Mouse (Mus musculus) liver, embryonic 15.5 days (tissue): ENCODE data around the gene Dnm3. TPM values are rescaled to one million over a fixed set of nuclear protein-coding genes. Genes with fewer than 3 reads are reported as not detected.

ENCODE experiments used
- ATAC-seq: fragments of 200-750 bp; cut with Nextera tagmentation; 2 replicates; pipeline ENCODE4 v1.8.0; 2017; ENCODE audit warnings: moderate number of reproducible peaks, mild to moderate bottlenecking, moderate library complexity; ENCODE audit not compliant: insufficient read depth
- H3K27ac ChIP-seq: fragments of 300-500 bp; sonication (generic); replicated peaks from 2 replicates; pipeline ENCODE4 v1.5.1; 2015; ENCODE audit warnings: mild to moderate bottlenecking, inconsistent platforms
- H3K27me3 ChIP-seq: fragments of 300-500 bp; sonication (generic); 2 replicates; pipeline ENCODE4 v1.6.1; 2015; ENCODE audit warnings: mild to moderate bottlenecking, inconsistent platforms
- H3K36me3 ChIP-seq: fragments of 300-500 bp; sonication (generic); replicated peaks from 2 replicates; pipeline ENCODE4 v1.6.1; 2015; ENCODE audit warnings: moderate library complexity, mild to moderate bottlenecking, inconsistent platforms
- H3K4me1 ChIP-seq: fragments of 300-500 bp; sonication (generic); replicated peaks from 2 replicates; pipeline ENCODE4 v1.6.1; 2015; ENCODE audit warnings: inconsistent platforms
- H3K4me2 ChIP-seq: fragments of 300-500 bp; sonication (generic); 2 replicates; pipeline ENCODE4 v1.6.1; 2015; ENCODE audit warnings: moderate library complexity, mild to moderate bottlenecking, inconsistent platforms
- H3K4me3 ChIP-seq: fragments of 300-500 bp; sonication (generic); replicated peaks from 2 replicates; pipeline ENCODE4 v1.5.1; 2015; ENCODE audit warnings: mild to moderate bottlenecking, inconsistent platforms
- H3K9ac ChIP-seq: fragments of 300-500 bp; sonication (generic); 2 replicates; pipeline ENCODE4 v1.6.1; 2015; ENCODE audit warnings: moderate library complexity, mild to moderate bottlenecking, inconsistent platforms
- H3K9me3 ChIP-seq: fragments of 300-500 bp; sonication (generic); replicated peaks from 2 replicates; pipeline ENCODE4 v1.6.1; 2016; ENCODE audit warnings: inconsistent platforms
- WGBS: fragments of 180-500 bp; shearing (Covaris S2); methylation state at CpG from one replicate; pipeline ENCODE4 v1.1.7; 2015; ENCODE audit warnings: mixed read lengths; ENCODE audit not compliant: insufficient replicate concordance; 5-methylcytosine and 5-hydroxymethylcytosine counted together
- polyA plus RNA-seq: library from polyadenylated mRNA; unstranded; fragments of >200 nt; fragmentation: Nextera tagmentation; extraction: Ambion mirVana; gene quantifications from 2 replicates; pipeline ENCODE4 v1.2.1, GENCODE M21; 2015

Dnm3 gene
- polyA plus RNA-seq, 1 experiment from 2014 or later: 1.2 TPM

GRCm38 (mm10) chr1:162149730-162150129 lies 328.1 kb downstream of the Dnm3 start:
- H3K27me3 ChIP-seq: no peaks in the 10 kb centered on the region
- H3K9ac ChIP-seq: no peak overlapping the region
- ATAC-seq: no peak
- no peak overlapping the region for H3K4me3 ChIP-seq
- H3K4me1 ChIP-seq: 0 out of 2 replicates have a peak, but pooled peaks cover 3% of the 10 kb centered on the region
- H3K4me2 ChIP-seq: no peak overlapping the region
- H3K9me3 ChIP-seq: no peaks in the 10 kb centered on the region
- WGBS: 56% methylated on average over 3 of the region's 3 CpGs
- H3K36me3 ChIP-seq: no peaks in the 10 kb centered on the region
- no peak overlapping the region for H3K27ac ChIP-seq

DNA sequence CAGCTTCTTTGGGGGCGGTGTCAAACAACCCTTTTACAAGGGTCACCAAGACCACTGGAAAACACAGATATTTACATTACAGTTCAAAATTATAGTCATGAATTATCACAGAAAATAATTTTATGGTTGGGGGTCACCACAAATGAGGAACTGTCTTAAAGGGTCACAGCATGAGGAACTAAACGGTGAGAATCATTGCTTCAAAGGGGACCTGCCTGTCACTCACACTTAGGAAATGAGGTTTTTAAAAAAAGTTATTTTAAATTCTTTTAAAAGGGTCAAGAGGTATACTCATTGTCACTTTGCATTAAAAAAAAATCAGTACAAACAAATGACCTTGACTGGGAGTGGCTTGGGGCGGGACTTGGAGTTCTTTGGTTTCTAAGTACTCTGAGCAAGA lies 330.3 kb downstream of the Dnm3 start:
- Histone ChIP-seq H3K27ac (no peak overlapping the region), H3K4me1 (0 out of 2 replicates have a peak, but pooled peaks cover 3% of the 10 kb centered on the region), H3K4me3 (no peak overlapping the region), H3K27me3 (no peaks in the 10 kb centered on the region), H3K9me3 (no peaks in the 10 kb centered on the region), H3K9ac (no peak overlapping the region), H3K4me2 (no peak overlapping the region), H3K36me3 (no peaks in the 10 kb centered on the region)
- WGBS: 47% methylated on average over 3 of the region's 3 CpGs
- ATAC-seq: no peak

DNA sequence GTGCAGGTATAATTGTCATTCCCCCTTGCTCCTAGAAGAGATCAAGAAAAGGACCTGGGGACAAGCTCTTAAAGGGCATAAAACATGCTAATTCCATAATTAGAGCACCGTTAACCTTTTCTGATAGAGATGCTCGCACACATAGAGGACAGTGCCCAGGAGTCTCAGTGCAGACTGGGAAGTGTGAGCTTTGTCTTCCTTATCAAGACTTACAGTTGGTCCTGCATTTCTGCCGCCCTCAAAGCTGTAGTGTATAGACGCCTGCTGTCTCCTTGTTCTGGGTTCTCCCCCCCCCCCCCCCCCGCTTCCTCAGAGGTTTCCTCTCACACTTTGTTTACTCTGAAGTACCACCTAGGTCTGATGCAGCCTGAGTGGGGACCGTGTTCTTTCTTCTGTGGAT lies 332.1 kb downstream of the Dnm3 start:
- no peaks in the 10 kb centered on the region for H3K36me3 ChIP-seq
- ATAC-seq: peak; percentile 25; the same call in 1 of the 2 replicates
- no peaks in the 10 kb centered on the region for H3K27me3 ChIP-seq
- WGBS: 18% methylated on average over 6 of the region's 6 CpGs
- no peak overlapping the region for H3K9ac ChIP-seq
- H3K4me1 ChIP-seq: 0 out of 2 replicates have a peak, but pooled peaks cover 3% of the 10 kb centered on the region
- H3K4me3 ChIP-seq: no peak overlapping the region
- no peak overlapping the region for H3K27ac ChIP-seq
- no peaks in the 10 kb centered on the region for H3K9me3 ChIP-seq
- no peak overlapping the region for H3K4me2 ChIP-seq

DNA sequence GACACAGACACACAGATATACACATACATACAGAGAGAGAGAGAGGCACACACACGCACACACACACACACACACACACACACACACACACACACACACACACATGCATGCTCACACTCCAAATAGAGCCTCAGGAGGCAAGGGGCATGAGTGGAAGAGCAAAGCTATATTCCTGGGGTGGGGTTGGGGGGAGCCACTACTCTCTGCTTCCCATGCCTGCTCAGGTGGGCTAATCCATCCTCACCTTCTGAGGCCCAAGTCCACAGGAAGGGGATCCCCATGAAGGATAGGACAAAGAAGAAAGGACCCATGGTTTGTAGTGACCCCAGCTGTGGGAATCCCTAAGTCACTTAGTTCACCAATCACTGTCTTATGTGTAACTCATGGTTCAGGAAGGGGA lies 332.8 kb downstream of the Dnm3 start:
- H3K9me3 ChIP-seq: no peaks in the 10 kb centered on the region
- no peak overlapping the region for H3K4me2 ChIP-seq
- 42% methylated on average over 1 of the region's 1 CpGs for WGBS
- H3K27me3 ChIP-seq: no peaks in the 10 kb centered on the region
- no peak overlapping the region for H3K4me3 ChIP-seq
- H3K27ac ChIP-seq: no peak overlapping the region
- no peak for ATAC-seq
- H3K9ac ChIP-seq: no peak overlapping the region
- H3K36me3 ChIP-seq: no peaks in the 10 kb centered on the region
- 0 out of 2 replicates have a peak, but pooled peaks cover 3% of the 10 kb centered on the region for H3K4me1 ChIP-seq

DNA sequence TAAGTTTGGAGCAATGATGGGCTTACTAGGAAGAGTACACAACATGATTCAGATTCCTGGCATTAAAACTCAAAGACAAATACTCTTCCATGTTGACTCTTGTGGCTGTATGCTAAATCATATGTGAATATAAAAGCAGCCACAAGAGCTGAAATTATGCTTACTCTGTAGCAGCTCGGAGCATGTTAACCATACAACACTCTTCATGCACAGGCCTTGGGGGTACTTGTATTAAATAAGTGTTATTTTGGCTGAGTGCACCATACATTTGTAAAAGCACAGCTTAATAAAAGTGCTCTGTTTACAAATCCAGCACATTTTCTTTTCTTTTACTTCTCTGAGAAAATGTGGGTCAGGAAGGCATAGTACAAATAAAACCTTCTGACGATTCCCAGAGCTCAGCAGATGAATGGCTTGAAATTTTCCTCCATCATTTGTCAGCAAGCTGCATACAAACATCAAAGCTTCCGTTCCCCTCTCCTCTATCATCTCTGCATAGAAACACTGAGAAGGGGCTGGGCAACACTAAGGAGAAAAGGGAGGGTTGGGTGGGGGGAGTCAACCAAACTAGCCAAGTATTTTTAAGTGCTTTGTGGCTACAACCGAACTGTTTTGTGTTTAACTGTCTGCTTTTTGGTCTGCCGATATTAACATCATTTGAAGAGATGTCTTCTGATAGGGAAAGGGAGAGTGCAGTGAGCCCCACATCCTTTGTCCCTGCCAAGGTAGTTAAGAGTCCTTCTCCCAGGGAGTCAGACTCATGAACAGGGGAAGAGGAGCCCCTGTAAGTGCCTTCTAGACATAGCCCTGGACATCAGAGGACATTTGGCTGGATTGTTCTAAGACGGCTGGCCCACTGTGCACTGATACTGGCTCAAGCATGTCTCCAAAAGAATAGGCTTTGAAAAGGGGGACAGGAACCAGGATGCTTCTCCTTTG lies 333.6 kb downstream of the Dnm3 start:
- Histone ChIP-seq H3K27ac (no peak overlapping the region), H3K27me3 (no peaks in the 10 kb centered on the region), H3K4me2 (no peak overlapping the region), H3K9ac (no peak overlapping the region), H3K4me3 (no peak overlapping the region), H3K9me3 (no peaks in the 10 kb centered on the region), H3K4me1 (0 out of 2 replicates have a peak, but pooled peaks cover 3% of the 10 kb centered on the region), H3K36me3 (no peaks in the 10 kb centered on the region)
- WGBS: 59% methylated on average over 6 of the region's 6 CpGs
- ATAC-seq: no peak

- no peak overlapping the region for H3K9ac ChIP-seq
- no peak overlapping the region for H3K27ac ChIP-seq
- no peaks in the 10 kb centered on the region for H3K27me3 ChIP-seq
- no peak for ATAC-seq
- no peaks in the 10 kb centered on the region for H3K9me3 ChIP-seq
- no peak overlapping the region for H3K4me3 ChIP-seq
- H3K4me2 ChIP-seq: no peak overlapping the region
- H3K4me1 ChIP-seq: no peaks in the 10 kb centered on the region
- no peaks in the 10 kb centered on the region for H3K36me3 ChIP-seq
- WGBS: 65% methylated on average over 7 of the region's 7 CpGs
These were observed 335.5 kb downstream of the Dnm3 start for GRCm38 (mm10) chr1:162142285-162142684.

DNA sequence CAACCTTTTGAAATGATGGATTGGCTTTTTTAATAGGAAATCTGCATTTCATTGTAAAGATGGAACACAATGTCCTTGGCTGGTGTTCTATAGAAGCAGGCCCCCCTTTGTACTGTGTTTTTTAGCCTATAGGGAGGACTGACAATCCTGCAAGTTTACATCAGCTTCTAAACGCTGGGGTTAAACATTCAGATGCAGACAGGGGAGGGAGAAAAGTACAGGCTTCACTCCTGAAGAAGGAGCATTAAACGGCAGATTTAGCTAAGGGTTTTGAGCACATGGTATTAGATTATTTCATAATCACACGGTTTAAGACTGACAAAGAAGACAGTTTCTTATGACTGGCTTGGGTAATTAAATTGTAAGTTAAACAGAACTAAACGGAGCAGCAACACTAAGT lies 341.5 kb downstream of the Dnm3 start:
- Histone ChIP-seq H3K4me1 (no peaks in the 10 kb centered on the region), H3K36me3 (no peaks in the 10 kb centered on the region), H3K9me3 (no peaks in the 10 kb centered on the region), H3K4me3 (no peak overlapping the region), H3K27ac (no peak overlapping the region), H3K4me2 (no peak overlapping the region), H3K27me3 (no peaks in the 10 kb centered on the region), H3K9ac (no peak overlapping the region)
- ATAC-seq: no peak
- WGBS: 46% methylated on average over 4 of the region's 4 CpGs

DNA sequence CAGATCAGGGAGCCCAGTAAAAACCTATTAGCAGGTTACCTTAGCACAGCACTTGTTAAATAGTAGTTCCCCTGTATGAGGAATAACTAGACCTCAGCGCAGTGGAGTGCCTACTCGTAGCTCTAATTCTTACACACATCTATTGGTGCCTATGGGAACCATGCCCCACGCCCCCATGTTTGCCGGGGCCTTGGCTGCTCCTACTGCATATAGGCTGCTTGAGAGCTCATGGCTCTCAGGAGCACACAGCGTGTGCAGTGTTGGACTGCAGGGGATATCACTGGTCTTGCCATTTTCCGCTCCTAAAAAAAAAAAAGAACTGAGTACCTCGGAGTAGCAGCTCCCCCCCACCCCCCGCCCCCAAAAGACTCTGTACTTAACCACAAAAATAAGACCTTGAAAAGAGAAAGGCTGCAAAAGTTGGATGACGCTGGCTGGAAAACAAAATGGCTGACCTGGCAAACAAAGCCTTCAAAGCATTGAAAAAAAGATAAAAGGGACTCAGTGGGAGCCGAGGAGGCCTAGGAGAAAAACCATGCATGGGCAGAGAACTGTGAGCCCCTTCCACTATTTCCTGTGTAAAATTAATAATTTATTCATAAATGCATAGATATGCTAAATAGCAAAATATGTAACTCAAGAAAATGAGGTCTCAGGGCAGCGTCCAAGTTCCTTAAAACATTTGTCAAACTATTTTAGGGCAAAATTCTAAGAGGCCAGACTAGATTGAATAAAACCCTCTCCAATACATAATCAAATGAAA lies 342.2 kb downstream of the Dnm3 start:
- no peak overlapping the region for H3K4me2 ChIP-seq
- no peaks in the 10 kb centered on the region for H3K36me3 ChIP-seq
- WGBS: 68% methylated on average over 11 of the region's 11 CpGs
- no peaks in the 10 kb centered on the region for H3K9me3 ChIP-seq
- H3K4me1 ChIP-seq: no peaks in the 10 kb centered on the region
- ATAC-seq: no peak
- H3K9ac ChIP-seq: no peak overlapping the region
- no peak overlapping the region for H3K4me3 ChIP-seq
- no peak overlapping the region for H3K27ac ChIP-seq
- no peaks in the 10 kb centered on the region for H3K27me3 ChIP-seq

DNA sequence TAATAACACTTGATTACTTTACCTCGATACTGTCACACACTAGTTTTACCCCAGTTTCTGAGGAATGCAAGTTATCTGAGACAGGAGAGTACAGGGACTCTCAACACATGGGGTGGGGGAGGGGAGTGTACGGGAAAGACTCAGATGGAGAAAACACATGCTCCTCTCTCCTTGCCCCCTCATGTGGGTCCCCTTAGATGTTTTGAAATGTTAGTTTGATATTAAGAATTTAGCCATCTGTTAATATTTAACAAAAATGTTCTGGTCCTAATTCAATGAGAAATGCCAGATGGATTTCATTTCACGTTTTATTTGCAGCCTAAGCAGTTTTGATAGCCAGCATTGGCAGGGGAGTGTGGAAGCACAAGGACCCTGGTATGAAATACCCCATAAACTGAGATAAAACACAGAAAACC lies 343.2 kb downstream of the Dnm3 start:
- WGBS: 57% methylated on average over 3 of the region's 3 CpGs
- Histone ChIP-seq H3K9me3 (no peaks in the 10 kb centered on the region), H3K4me1 (no peaks in the 10 kb centered on the region), H3K27ac (no peak overlapping the region), H3K36me3 (no peaks in the 10 kb centered on the region), H3K4me3 (no peak overlapping the region), H3K27me3 (no peaks in the 10 kb centered on the region), H3K9ac (no peak overlapping the region), H3K4me2 (no peak overlapping the region)
- no peak for ATAC-seq

- Histone ChIP-seq H3K27ac (no peak overlapping the region), H3K4me2 (no peak overlapping the region), H3K27me3 (no peaks in the 10 kb centered on the region), H3K36me3 (no peaks in the 10 kb centered on the region), H3K4me3 (no peak overlapping the region), H3K9me3 (no peaks in the 10 kb centered on the region), H3K4me1 (no peaks in the 10 kb centered on the region), H3K9ac (no peak overlapping the region)
- ATAC-seq: no peak
- WGBS: 75% methylated on average over 8 of the region's 8 CpGs
These were observed 344.8 kb downstream of the Dnm3 start for GRCm38 (mm10) chr1:162132908-162133641.
